Mouse (Mus musculus) urinary bladder, postnatal 4 days (tissue): ENCODE measurements around the gene Cryga.
A peak's percentile ranks its signal among the peaks of the same experiment; 100 is the strongest.

ENCODE experiments used
- DNase-seq, 2 experiments: peaks; one replicate each; pipeline ENCODE4 v3.0.0; 2021 to 2022; ENCODE audit warnings: low spot score in 2 of 2

Cryga gene

GRCm38 (mm10) chr1:65103273-65103672 is at the start of gene Cryga:
Gene Cryga, minus strand, starts transcription at chr1:65103373.
- DNase-seq: no peak

GRCm38 (mm10) chr1:65147971-65148370 is 44.8 kb upstream of the Cryga start:
- DNase-seq: no peak

GRCm38 (mm10) chr1:65147326-65147725 is 44.2 kb upstream of the Cryga start:
- DNase-seq: no peak

GRCm38 (mm10) chr1:65146601-65147000 is 43.4 kb upstream of the Cryga start:
- no peak for DNase-seq

GRCm38 (mm10) chr1:65144783-65145182 is 41.6 kb upstream of the Cryga start:
- no peak for DNase-seq

- no peak for DNase-seq
These were observed 34.4 kb upstream of the Cryga start for GRCm38 (mm10) chr1:65137560-65137959.

- no peak for DNase-seq
These were observed 29.7 kb upstream of the Cryga start for GRCm38 (mm10) chr1:65132833-65133232.

- no peak for DNase-seq
These were observed 28.5 kb upstream of the Cryga start for GRCm38 (mm10) chr1:65131671-65132070.

GRCm38 (mm10) chr1:65130226-65130625 is 27.1 kb upstream of the Cryga start:
- no peak for DNase-seq

GRCm38 (mm10) chr1:65129634-65130180 is 26.5 kb upstream of the Cryga start:
- DNase-seq: no peak

- no peak for DNase-seq
These were observed 19.6 kb upstream of the Cryga start, which contains the start of gene D630023F18Rik for GRCm38 (mm10) chr1:65122574-65123372. Gene D630023F18Rik, minus strand, starts transcription at chr1:65123214.

GRCm38 (mm10) chr1:65119438-65119837 is 16.3 kb upstream of the Cryga start, which contains the start of gene Gm28845:
Gene Gm28845, minus strand, starts transcription at chr1:65119558.
- no peak for DNase-seq

- DNase-seq: no peak
These were observed 15.2 kb upstream of the Cryga start for GRCm38 (mm10) chr1:65118150-65118913.

- DNase-seq: no peak
These were observed 10.5 kb upstream of the Cryga start for GRCm38 (mm10) chr1:65113536-65114172.

GRCm38 (mm10) chr1:65112807-65113196 is 9.6 kb upstream of the Cryga start:
- DNase-seq: no peak

GRCm38 (mm10) chr1:65112031-65112806 is 9.0 kb upstream of the Cryga start:
- DNase-seq: peak; percentile 42 to 73

GRCm38 (mm10) chr1:65109756-65110435 is 6.7 kb upstream of the Cryga start:
- DNase-seq: no peak

GRCm38 (mm10) chr1:65109196-65109595 is 6.0 kb upstream of the Cryga start:
- no peak for DNase-seq

GRCm38 (mm10) chr1:65107654-65108279 is 4.6 kb upstream of the Cryga start:
- DNase-seq: no peak

- no peak for DNase-seq
These were observed 6.2 kb downstream of the Cryga start for GRCm38 (mm10) chr1:65096953-65097352.
